Mouse (Mus musculus): ENCODE results near the gene Gm10226.

DNA sequence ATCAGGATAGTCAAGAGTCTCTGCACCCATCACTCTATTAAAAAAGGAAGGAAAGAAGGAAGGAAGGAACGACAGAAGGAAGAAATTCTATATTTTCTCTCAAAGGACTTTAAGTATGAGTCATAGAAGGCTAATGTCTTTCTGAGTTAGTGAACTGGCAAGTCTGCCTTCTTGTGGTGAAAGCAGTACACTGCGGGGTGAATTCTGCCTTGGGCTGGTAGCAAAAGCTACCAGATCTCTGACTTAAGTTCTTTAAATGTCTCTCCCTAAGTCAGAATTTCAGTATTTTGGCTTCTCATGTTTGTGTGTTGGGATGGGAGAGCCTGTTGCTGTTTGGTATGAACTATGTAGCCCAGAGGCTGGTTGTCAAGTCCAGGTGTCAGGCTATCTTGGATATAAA lies 41.7 kb upstream of the Gm10226 start:
- no peak for TF ChIP-seq E2F4 (IDR thresholded peaks at IDR 0.05; ENCODE audit: insufficient read depth)
- no peak for TF ChIP-seq SRF (IDR thresholded peaks at IDR 0.05; ENCODE audit: control insufficient read depth, insufficient read length, low read depth)
- no peak for TF ChIP-seq MAX (IDR thresholded peaks at IDR 0.05; ENCODE audit: low read depth)
- no peak for TF ChIP-seq USF1 (IDR thresholded peaks at IDR 0.05; ENCODE audit: low read depth)
- no peak for TF ChIP-seq POLR2AphosphoS2 (IDR thresholded peaks at IDR 0.05; ENCODE audit: insufficient read length, low read depth)
